Mouse (Mus musculus) lung, postnatal 25 days (tissue): ENCODE measurements around the gene Pcsk1n.
"Not testable (repeated sequence)": the region's sequence is repeated elsewhere in the genome, so short reads cannot be mapped to it uniquely, and the experiment has no call there.

Experiments
- DNase-seq: peaks from one replicate; pipeline ENCODE4 v3.0.0; 2022; ENCODE audit warnings: low spot score

Pcsk1n gene

GRCm38 (mm10) chrX:7919601-7920383, at the start of gene Pcsk1n:
Pcsk1n (plus strand) TSS chrX:7919822.
- no peak for DNase-seq

GRCm38 (mm10) chrX:7869826-7870225, 49.8 kb upstream of the Pcsk1n start:
- DNase-seq: no peak

- peak; percentile 89 for DNase-seq
Observed at GRCm38 (mm10) chrX:7878007-7878419, 41.6 kb upstream of the Pcsk1n start, which contains the start of gene Pim2. Pim2 (plus strand) TSS chrX:7878262.

GRCm38 (mm10) chrX:7878495-7878894, 41.1 kb upstream of the Pcsk1n start:
- no peak for DNase-seq

GRCm38 (mm10) chrX:7879819-7880218, 39.8 kb upstream of the Pcsk1n start:
- DNase-seq: peak; percentile 58

GRCm38 (mm10) chrX:7883841-7884567, 35.6 kb upstream of the Pcsk1n start, which contains the start of gene Slc35a2:
Slc35a2 (plus strand) TSS chrX:7884028.
- DNase-seq: peak; percentile 93

GRCm38 (mm10) chrX:7898211-7898610, 21.4 kb upstream of the Pcsk1n start:
- no peak for DNase-seq

- peak; percentile 94 for DNase-seq
Observed at GRCm38 (mm10) chrX:7898880-7899874, 20.4 kb upstream of the Pcsk1n start, which contains the start of the genes Pqbp1 and Timm17b. Pqbp1 (minus strand) TSS chrX:7899269. Timm17b (plus strand) TSS chrX:7899357.

- no peak for DNase-seq
Observed at GRCm38 (mm10) chrX:7904441-7904840, 15.2 kb upstream of the Pcsk1n start.

- no peak for DNase-seq
Observed at GRCm38 (mm10) chrX:7907735-7908134, 11.9 kb upstream of the Pcsk1n start, which contains the start of gene Gm10491. Gm10491 (minus strand) TSS chrX:7907835.

GRCm38 (mm10) chrX:7909242-7909641, 10.4 kb upstream of the Pcsk1n start, which contains the start of gene Gm10490:
Gm10490 (plus strand) TSS chrX:7909542.
- DNase-seq: not testable (repeated sequence)

GRCm38 (mm10) chrX:7910473-7910872, 9.1 kb upstream of the Pcsk1n start:
- DNase-seq: no peak

- DNase-seq: peak; percentile 37
Observed at GRCm38 (mm10) chrX:7915669-7916068, 4.0 kb upstream of the Pcsk1n start.

- not testable (repeated sequence) for DNase-seq
Observed at GRCm38 (mm10) chrX:7917960-7918359, 1.7 kb upstream of the Pcsk1n start.

- no peak for DNase-seq
Observed at GRCm38 (mm10) chrX:7922032-7922431, 2.4 kb downstream of the Pcsk1n start.

GRCm38 (mm10) chrX:7926266-7926665, 6.6 kb downstream of the Pcsk1n start:
- DNase-seq: no peak

GRCm38 (mm10) chrX:7927116-7927515, 7.5 kb downstream of the Pcsk1n start:
- no peak for DNase-seq

GRCm38 (mm10) chrX:7928270-7928790, 8.7 kb downstream of the Pcsk1n start, which contains the start of gene Eras:
Eras (minus strand) TSS chrX:7928607.
- DNase-seq: no peak

GRCm38 (mm10) chrX:7936874-7937273, 17.3 kb downstream of the Pcsk1n start:
- DNase-seq: no peak

- no peak for DNase-seq
Observed at GRCm38 (mm10) chrX:7937667-7938066, 18.0 kb downstream of the Pcsk1n start.

- DNase-seq: no peak
Observed at GRCm38 (mm10) chrX:7945618-7946017, 26.0 kb downstream of the Pcsk1n start.
